Mouse (Mus musculus): Measurements from ENCODE around the gene Foxi3. TPM values are rescaled to one million over a fixed set of nuclear protein-coding genes. Genes with fewer than 3 reads are reported as not detected.

Foxi3 gene
- polyA plus RNA-seq, 1 experiment from 2014 or later, result not detected

- no peaks in the 10 kb centered on the region for H3K36me3 ChIP-seq (ENCODE audit: control insufficient read depth, insufficient read depth, low read length)
- H3K9me3 ChIP-seq (ENCODE audit: control insufficient read depth, low read length), result no peaks in the 10 kb centered on the region
- ATAC-seq (ENCODE audit: insufficient read depth, low FRiP score, low TSS enrichment) (no peak), DNase-seq (ENCODE audit: low spot score) (no peak)
- no peak overlapping the region for H3K4me3 ChIP-seq (ENCODE audit: low read depth, low read length)
- H3K9ac ChIP-seq (ENCODE audit: low read length), result no peak overlapping the region
- H3K4me2 ChIP-seq (ENCODE audit: low read depth), result no peak overlapping the region
- no peaks in the 10 kb centered on the region for H3K4me1 ChIP-seq (ENCODE audit: control insufficient read depth, insufficient read depth, low read length)
- 78% methylated on average over 4 of the region's 4 CpGs for WGBS
- H3K27ac ChIP-seq (ENCODE audit: low read depth, low read length), result no peak overlapping the region
- 0 out of 2 replicates have a peak, but pooled peaks cover 3% of the 10 kb centered on the region for H3K27me3 ChIP-seq (ENCODE audit: control insufficient read depth, insufficient read depth, low read length)
Measured at GRCm38 (mm10) chr6:70968291-70968690, 12.0 kb downstream of the Foxi3 start.

- no peak for DNase-seq (ENCODE audit: low spot score)
- Histone ChIP-seq H3K4me2 (ENCODE audit: low read depth) (no peak overlapping the region), H3K4me3 (ENCODE audit: low read depth, low read length) (no peak overlapping the region)
Measured at GRCm38 (mm10) chr6:70973066-70973465, 16.7 kb downstream of the Foxi3 start.

GRCm38 (mm10) chr6:70981036-70981435 is 24.7 kb downstream of the Foxi3 start:
- H3K27ac ChIP-seq (ENCODE audit: low read depth, low read length), result no peak overlapping the region
- no peak overlapping the region for H3K4me2 ChIP-seq (ENCODE audit: low read depth)
- H3K9me3 ChIP-seq (ENCODE audit: control insufficient read depth, low read length), result no peaks in the 10 kb centered on the region
- no peaks in the 10 kb centered on the region for H3K36me3 ChIP-seq (ENCODE audit: control insufficient read depth, insufficient read depth, low read length)
- DNase-seq (ENCODE audit: low spot score) (no peak), ATAC-seq (ENCODE audit: insufficient read depth, low FRiP score, low TSS enrichment) (no peak)
- H3K4me1 ChIP-seq (ENCODE audit: control insufficient read depth, insufficient read depth, low read length), result no peaks in the 10 kb centered on the region
- H3K4me3 ChIP-seq (ENCODE audit: low read depth, low read length), result no peak overlapping the region
- 76% methylated on average over 8 of the region's 8 CpGs for WGBS
- no peak overlapping the region for H3K9ac ChIP-seq (ENCODE audit: low read length)
- no peaks in the 10 kb centered on the region for H3K27me3 ChIP-seq (ENCODE audit: control insufficient read depth, insufficient read depth, low read length)

More at GRCm38 (mm10) chr6:70973066-70973465, 16.7 kb downstream of the Foxi3 start:
- H3K4me1 ChIP-seq (ENCODE audit: control insufficient read depth, insufficient read depth, low read length), result no peaks in the 10 kb centered on the region
- H3K27ac ChIP-seq (ENCODE audit: low read depth, low read length), result no peak overlapping the region
- H3K9ac ChIP-seq (ENCODE audit: low read length), result no peak overlapping the region
- 73% methylated on average over 3 of the region's 3 CpGs for WGBS
- H3K9me3 ChIP-seq (ENCODE audit: control insufficient read depth, low read length), result no peaks in the 10 kb centered on the region
- H3K27me3 ChIP-seq (ENCODE audit: control insufficient read depth, insufficient read depth, low read length), result no peaks in the 10 kb centered on the region
- no peak for ATAC-seq (ENCODE audit: insufficient read depth, low FRiP score, low TSS enrichment)
- H3K36me3 ChIP-seq (ENCODE audit: control insufficient read depth, insufficient read depth, low read length), result no peaks in the 10 kb centered on the region

GRCm38 (mm10) chr6:70982416-70982815 is 26.1 kb downstream of the Foxi3 start:
- Histone ChIP-seq H3K27me3 (ENCODE audit: control insufficient read depth, insufficient read depth, low read length) (no peaks in the 10 kb centered on the region), H3K27ac (ENCODE audit: low read depth, low read length) (no peak overlapping the region), H3K4me2 (ENCODE audit: low read depth) (no peak overlapping the region), H3K9ac (ENCODE audit: low read length) (no peak overlapping the region), H3K9me3 (ENCODE audit: control insufficient read depth, low read length) (no peaks in the 10 kb centered on the region), H3K4me3 (ENCODE audit: low read depth, low read length) (no peak overlapping the region), H3K36me3 (ENCODE audit: control insufficient read depth, insufficient read depth, low read length) (no peaks in the 10 kb centered on the region), H3K4me1 (ENCODE audit: control insufficient read depth, insufficient read depth, low read length) (no peaks in the 10 kb centered on the region)
- WGBS, result 81% methylated on average over 1 of the region's 1 CpGs
- DNase-seq (ENCODE audit: low spot score) (no peak), ATAC-seq (ENCODE audit: insufficient read depth, low FRiP score, low TSS enrichment) (no peak)

GRCm38 (mm10) chr6:70986683-70987082 is 30.4 kb downstream of the Foxi3 start:
- 59% methylated on average over 8 of the region's 8 CpGs for WGBS
- H3K4me3 ChIP-seq (ENCODE audit: low read depth, low read length), result no peak overlapping the region
- ATAC-seq (ENCODE audit: insufficient read depth, low FRiP score, low TSS enrichment), result no peak

GRCm38 (mm10) chr6:70996123-70996723 is 39.9 kb downstream of the Foxi3 start:
- H3K9ac ChIP-seq (ENCODE audit: low read length), result no peak overlapping the region
- no peak overlapping the region for H3K4me2 ChIP-seq (ENCODE audit: low read depth)
- H3K36me3 ChIP-seq (ENCODE audit: control insufficient read depth, insufficient read depth, low read length), result no peaks in the 10 kb centered on the region
- no peaks in the 10 kb centered on the region for H3K9me3 ChIP-seq (ENCODE audit: control insufficient read depth, low read length)
- no peaks in the 10 kb centered on the region for H3K27me3 ChIP-seq (ENCODE audit: control insufficient read depth, insufficient read depth, low read length)
- no peak overlapping the region for H3K27ac ChIP-seq (ENCODE audit: low read depth, low read length)
- H3K4me1 ChIP-seq (ENCODE audit: control insufficient read depth, insufficient read depth, low read length), result no peaks in the 10 kb centered on the region
- ATAC-seq (ENCODE audit: insufficient read depth, low FRiP score, low TSS enrichment), result no peak
- no peak overlapping the region for H3K4me3 ChIP-seq (ENCODE audit: low read depth, low read length)
- no peak for DNase-seq (ENCODE audit: low spot score)
- 85% methylated on average over 4 of the region's 4 CpGs for WGBS

More at GRCm38 (mm10) chr6:70986683-70987082, 30.4 kb downstream of the Foxi3 start:
- Histone ChIP-seq H3K9me3 (ENCODE audit: control insufficient read depth, low read length) (no peaks in the 10 kb centered on the region), H3K27me3 (ENCODE audit: control insufficient read depth, insufficient read depth, low read length) (no peaks in the 10 kb centered on the region), H3K9ac (ENCODE audit: low read length) (no peak overlapping the region), H3K27ac (ENCODE audit: low read depth, low read length) (no peak overlapping the region), H3K4me1 (ENCODE audit: control insufficient read depth, insufficient read depth, low read length) (no peaks in the 10 kb centered on the region), H3K4me2 (ENCODE audit: low read depth) (no peak overlapping the region), H3K36me3 (ENCODE audit: control insufficient read depth, insufficient read depth, low read length) (no peaks in the 10 kb centered on the region)
- DNase-seq (ENCODE audit: low spot score), result no peak

- H3K27ac ChIP-seq (ENCODE audit: low read depth, low read length), result no peak overlapping the region
- H3K4me3 ChIP-seq (ENCODE audit: low read depth, low read length), result no peak overlapping the region
- WGBS, result 94% methylated on average over 2 of the region's 2 CpGs
- H3K4me1 ChIP-seq (ENCODE audit: control insufficient read depth, insufficient read depth, low read length), result no peaks in the 10 kb centered on the region
- no peak for ATAC-seq (ENCODE audit: insufficient read depth, low FRiP score, low TSS enrichment)
- no peaks in the 10 kb centered on the region for H3K9me3 ChIP-seq (ENCODE audit: control insufficient read depth, low read length)
- no peaks in the 10 kb centered on the region for H3K36me3 ChIP-seq (ENCODE audit: control insufficient read depth, insufficient read depth, low read length)
- H3K9ac ChIP-seq (ENCODE audit: low read length), result no peak overlapping the region
- no peaks in the 10 kb centered on the region for H3K27me3 ChIP-seq (ENCODE audit: control insufficient read depth, insufficient read depth, low read length)
- DNase-seq (ENCODE audit: low spot score), result no peak
- no peak overlapping the region for H3K4me2 ChIP-seq (ENCODE audit: low read depth)
Measured at GRCm38 (mm10) chr6:71002656-71003055, 46.3 kb downstream of the Foxi3 start.

- Histone ChIP-seq H3K4me2 (ENCODE audit: low read depth) (no peak overlapping the region), H3K27me3 (ENCODE audit: control insufficient read depth, insufficient read depth, low read length) (no peaks in the 10 kb centered on the region), H3K9ac (ENCODE audit: low read length) (no peak overlapping the region), H3K27ac (ENCODE audit: low read depth, low read length) (no peak overlapping the region), H3K4me1 (ENCODE audit: control insufficient read depth, insufficient read depth, low read length) (no peaks in the 10 kb centered on the region), H3K4me3 (ENCODE audit: low read depth, low read length) (no peak overlapping the region), H3K36me3 (ENCODE audit: control insufficient read depth, insufficient read depth, low read length) (no peaks in the 10 kb centered on the region), H3K9me3 (ENCODE audit: control insufficient read depth, low read length) (0 out of 2 replicates have a peak, but pooled peaks cover 2% of the 10 kb centered on the region)
- no peak for DNase-seq (ENCODE audit: low spot score)
- no peak for ATAC-seq (ENCODE audit: insufficient read depth, low FRiP score, low TSS enrichment)
- 79% methylated on average over 2 of the region's 2 CpGs for WGBS
Measured at GRCm38 (mm10) chr6:71004161-71004560, 47.8 kb downstream of the Foxi3 start.
